Mouse (Mus musculus): Measurements from ENCODE around the gene Micall2.
"Not testable (repeated sequence)": the region's sequence is repeated elsewhere in the genome, so short reads cannot be mapped to it uniquely, and the experiment has no call there.

Micall2 gene

DNA sequence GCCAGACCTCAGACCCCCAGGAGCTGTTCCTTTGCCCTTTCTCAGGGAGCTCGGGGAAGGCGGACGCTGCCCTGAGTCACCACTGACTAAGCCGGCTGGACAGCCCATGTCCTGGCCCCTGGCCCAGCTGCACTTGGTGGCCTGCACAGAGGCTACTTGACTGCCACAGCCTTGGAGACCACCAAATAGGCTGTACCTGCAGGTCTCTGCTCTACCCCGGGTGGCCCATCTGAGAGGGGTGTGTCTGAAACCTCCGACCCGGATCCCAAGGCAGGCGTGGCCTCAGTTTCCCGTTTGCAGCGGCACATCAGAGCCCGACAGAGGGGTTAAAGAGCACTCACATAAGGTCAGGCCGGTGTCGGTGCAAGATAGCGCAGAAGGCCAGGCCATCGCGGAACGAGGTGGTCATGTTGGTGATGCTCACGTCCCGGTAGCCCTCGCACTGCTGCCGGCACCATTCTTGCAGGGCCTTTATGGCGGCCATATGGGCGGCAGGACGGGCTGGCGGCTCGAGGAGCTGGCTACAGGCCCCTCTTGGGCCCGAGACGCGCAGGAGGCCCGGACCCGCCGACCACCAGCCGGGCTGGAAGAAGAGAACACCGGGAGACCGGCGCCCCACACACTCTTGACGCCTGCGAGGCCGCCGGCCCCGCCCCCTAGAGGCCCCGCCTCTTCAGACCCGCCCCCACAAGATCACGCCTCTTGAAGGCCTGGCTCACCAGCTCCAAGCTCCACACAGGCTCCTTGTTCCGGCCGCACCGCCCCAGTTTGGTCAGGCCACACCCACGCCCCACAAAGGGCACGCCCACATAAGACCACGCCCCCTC is at the start of gene Micall2:
Gene Micall2 (minus strand): TSS at position 660 of the 827 bp plus-strand sequence.
- peak; percentile 98 to 99 for DNase-seq (ENCODE audit: low spot score in 2 of 2)

- DNase-seq (ENCODE audit: low spot score in 2 of 2) = no peak
These were observed 45.3 kb upstream of the Micall2 start for GRCm38 (mm10) chr5:139781406-139781805.

DNA sequence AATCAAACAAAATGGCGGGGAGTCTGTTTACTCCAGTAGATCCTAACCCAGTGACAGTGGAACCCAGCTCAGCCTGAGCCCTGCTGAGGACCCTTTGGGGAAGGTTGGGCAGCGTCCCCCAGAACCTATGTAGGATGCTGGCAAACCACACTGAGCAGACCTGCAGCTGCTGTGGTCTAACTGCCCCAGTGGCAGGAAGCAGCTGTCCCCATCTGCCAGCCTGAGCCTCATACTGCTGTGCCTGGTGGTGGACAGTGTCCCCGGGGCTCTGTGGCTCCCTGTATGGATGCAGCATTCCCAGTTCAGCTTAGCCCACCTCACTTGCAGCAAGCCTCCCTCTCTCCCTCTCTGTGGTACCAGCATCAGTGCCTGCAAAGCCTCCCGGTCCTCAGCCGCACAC is 40.8 kb upstream of the Micall2 start:
- no peak for DNase-seq (ENCODE audit: low spot score in 2 of 2)

DNA sequence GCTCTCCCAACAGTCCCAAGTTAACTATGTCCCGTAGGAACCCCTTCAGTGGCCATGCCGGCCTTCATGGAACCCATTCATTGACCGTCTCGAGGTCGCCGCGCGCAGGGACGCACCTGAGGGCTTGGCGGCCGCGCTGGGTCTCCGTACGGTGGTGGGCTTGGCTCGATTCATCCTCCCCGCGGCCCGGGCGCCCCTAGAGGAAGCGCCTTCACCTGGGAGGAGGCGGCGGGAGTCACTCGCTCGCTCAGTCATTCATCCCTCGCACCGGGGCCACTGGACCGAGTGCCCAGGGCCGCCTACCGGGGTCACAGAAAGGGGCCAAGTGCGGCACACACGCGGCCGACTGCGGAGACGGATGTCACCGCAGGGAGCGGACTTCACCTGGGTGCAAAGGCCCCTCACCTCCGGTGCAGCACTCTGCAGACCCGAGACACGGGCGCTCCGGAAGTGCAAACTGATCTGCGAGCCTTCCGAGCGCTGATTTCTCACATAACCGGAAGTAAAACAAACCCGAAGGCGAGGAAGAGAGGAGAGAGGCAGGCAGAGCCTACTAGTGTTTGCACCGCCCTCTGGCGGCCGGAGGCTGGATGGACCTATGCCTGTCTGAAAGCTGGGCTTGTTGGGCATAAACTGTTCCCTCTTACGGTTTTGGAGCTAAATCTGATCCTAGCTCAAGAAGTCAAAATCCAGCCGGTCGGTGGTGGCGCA is 39.2 kb upstream of the Micall2 start, which contains the start of gene Ints1:
Gene Ints1 (minus strand): TSS at position 459 of the 711 bp plus-strand sequence.
- DNase-seq (ENCODE audit: low spot score in 2 of 2) = peak; percentile 98 to 99

DNA sequence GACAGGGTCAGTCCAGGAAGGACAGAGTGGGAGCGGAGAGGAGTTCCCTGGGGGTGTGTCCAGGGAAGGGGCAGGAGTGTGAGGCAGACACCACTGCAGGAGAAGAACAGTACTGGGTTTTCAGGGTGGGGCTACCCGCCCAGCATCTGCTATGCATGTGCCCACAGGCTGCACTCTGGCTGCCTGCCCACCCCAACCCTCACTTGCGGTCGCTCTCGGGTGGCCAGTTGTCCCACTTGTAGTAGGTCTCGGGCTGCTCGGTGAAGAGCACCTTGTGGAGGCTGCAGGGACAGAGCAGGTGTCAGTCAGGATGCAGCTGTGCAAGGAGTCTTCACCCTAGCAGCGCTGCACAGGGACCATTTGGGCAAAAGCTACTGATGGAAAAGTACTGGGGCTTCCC is 32.1 kb upstream of the Micall2 start:
- no peak for DNase-seq (ENCODE audit: low spot score in 2 of 2)

DNA sequence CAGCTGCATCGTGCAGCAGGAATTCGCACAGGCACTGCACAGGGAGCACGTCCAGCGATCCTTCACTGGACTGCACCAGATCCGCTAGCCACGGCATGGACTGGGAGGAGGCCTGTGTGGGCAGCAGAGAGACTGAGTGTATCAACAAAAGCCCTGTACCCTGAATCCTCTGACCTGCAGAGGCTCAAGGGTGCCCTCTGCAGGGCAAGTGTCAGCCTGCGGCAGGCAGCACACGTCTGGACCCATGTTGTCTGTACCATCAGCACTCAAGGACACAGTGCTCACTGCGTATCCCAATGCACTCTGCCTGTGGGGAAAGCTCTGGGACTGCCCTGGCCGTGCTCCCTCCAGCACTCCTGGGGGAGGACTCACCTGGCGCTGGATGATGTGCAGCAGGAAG is 28.2 kb upstream of the Micall2 start:
- no peak for DNase-seq (ENCODE audit: low spot score in 2 of 2)

DNA sequence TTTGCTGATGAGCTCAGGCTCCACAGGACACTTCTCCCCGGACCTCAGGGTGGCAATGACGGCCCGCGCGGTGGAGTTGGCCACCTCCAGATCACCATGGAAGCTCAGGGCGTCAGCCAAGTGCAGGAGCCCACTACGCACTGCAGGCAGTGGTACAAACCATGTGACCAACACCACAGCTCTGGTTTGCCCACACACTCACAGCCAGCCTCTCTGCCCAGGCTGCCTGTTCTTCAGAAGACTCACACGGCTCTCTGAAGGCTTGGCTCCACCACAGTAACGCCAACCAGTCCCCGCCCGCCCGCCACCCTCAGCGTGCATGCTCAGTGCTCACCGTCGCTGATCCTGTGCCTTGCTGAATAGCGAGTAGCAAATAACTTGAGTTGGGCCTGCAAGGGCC is 22.0 kb upstream of the Micall2 start:
- DNase-seq (ENCODE audit: low spot score in 2 of 2) = no peak

DNA sequence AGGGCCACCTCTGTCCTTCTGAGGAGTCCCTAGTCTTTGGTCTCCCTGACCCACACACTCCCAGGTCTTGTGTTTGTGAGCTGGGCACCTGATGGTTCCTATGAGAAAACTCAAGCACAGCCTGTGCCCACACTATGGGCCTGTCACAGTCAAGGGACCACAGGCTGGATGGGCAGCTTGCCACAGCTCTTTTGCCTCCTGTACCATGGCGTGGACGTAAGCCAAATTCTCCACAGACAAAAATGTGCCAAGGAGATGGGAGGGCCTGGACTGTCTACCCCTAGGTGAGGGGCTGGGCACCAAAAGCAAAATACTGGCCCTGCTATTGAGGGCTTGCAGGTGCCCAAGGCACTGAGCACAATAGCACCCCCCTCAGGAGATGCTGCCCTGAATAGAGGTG is 20.4 kb upstream of the Micall2 start:
- no peak for DNase-seq (ENCODE audit: low spot score in 2 of 2)

GRCm38 (mm10) chr5:139756135-139756534 is 20.0 kb upstream of the Micall2 start:
- no peak for DNase-seq (ENCODE audit: low spot score in 2 of 2)

DNA sequence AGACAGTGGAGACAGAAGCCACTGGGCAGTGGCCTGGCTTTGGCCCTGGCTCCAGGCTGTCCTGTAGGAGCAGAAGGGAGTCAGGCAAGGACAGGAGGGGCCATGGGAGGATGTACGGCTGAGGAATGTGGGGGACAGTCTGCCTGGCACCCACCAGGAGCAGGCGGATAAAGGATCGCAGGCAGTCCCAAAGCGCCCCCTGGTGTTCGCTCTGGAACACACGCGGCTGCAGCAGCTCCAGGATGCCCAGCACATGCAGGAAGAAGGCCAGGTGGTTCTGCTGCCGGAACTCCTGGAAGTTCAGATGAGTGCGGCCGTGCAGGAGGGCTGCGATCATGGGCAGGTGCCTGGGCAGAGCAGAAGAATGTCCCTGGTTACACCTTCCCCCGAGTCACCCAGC is 18.6 kb upstream of the Micall2 start:
- peak; percentile 56 to 85 for DNase-seq (ENCODE audit: low spot score in 2 of 2)

- DNase-seq (ENCODE audit: low spot score in 2 of 2) = peak; percentile 72 to 92
These were observed 14.4 kb upstream of the Micall2 start for GRCm38 (mm10) chr5:139750535-139750934.

GRCm38 (mm10) chr5:139749413-139750125 is 13.4 kb upstream of the Micall2 start:
- no peak for DNase-seq (ENCODE audit: low spot score in 2 of 2)

DNA sequence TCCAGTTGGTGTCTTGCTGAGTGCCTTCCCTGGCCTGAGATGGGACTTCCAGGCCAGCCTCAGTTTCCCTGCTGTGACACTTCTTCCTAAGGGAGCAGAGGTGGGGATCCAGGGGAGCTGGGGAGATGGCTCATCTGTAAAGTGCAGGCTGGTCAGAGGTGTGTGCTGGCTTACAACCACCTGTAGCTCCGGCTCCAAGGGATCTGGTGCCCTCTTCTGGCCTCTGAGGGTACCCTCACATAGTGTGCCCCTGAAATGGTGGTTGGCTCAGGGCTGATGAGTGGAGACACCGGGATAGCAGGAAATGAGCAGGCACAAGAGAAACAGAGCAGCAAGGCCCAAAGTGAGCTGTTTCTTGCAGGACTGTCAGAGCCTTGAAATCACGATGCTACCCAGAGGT is 9.6 kb upstream of the Micall2 start:
- DNase-seq (ENCODE audit: low spot score in 2 of 2) = peak; percentile 72 to 83

GRCm38 (mm10) chr5:139742640-139743039 is 6.5 kb upstream of the Micall2 start:
- DNase-seq (ENCODE audit: low spot score in 2 of 2) = not testable (repeated sequence)

- DNase-seq (ENCODE audit: low spot score in 2 of 2) = peak; percentile 84 to 85
These were observed 2.6 kb upstream of the Micall2 start for GRCm38 (mm10) chr5:139738592-139739315.

DNA sequence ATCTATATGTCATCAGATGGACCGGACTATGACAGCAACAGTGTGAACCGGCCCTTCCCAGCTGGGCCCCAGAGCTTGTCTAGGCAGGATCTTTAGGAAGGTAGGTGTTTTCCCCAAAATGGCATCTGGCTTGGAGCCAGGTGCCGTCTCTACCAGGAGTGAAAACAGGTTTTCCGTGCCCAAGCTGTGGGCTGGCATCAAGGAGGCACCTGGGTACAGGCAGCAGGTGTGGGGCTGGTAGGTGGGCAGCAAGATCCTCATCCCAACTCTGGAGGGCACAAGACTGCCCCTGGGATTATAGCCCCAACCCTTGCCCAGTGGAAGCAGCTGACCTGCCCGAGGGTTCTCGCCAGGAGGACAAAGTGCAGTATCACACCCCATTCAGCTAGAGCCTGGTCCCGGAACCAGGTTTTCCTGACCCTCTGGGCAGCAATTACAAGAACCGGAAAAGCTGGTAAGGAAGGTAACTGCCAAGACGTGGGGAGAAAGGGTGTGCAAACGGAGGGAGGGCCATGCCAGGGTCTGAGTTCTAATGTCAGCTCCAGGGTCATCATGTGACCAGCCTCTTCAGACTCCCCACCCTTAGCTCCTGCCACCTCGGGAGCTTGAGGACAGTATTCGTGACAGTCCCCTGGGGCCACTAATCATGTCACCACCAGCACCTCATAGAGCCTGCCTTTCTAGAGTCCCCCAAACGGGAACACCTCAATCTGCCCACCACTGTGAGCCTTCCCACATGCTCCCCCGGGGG is 1.9 kb upstream of the Micall2 start:
- peak; percentile 56 to 76 for DNase-seq (ENCODE audit: low spot score in 2 of 2)

- DNase-seq (ENCODE audit: low spot score in 2 of 2) = no peak
These were observed 386 bp upstream of the Micall2 start for GRCm38 (mm10) chr5:139736504-139736940.

GRCm38 (mm10) chr5:139734746-139735145 is 1.4 kb downstream of the Micall2 start:
- peak in 1 of 2 experiments; percentile 49 for DNase-seq (ENCODE audit: low spot score in 2 of 2)

DNA sequence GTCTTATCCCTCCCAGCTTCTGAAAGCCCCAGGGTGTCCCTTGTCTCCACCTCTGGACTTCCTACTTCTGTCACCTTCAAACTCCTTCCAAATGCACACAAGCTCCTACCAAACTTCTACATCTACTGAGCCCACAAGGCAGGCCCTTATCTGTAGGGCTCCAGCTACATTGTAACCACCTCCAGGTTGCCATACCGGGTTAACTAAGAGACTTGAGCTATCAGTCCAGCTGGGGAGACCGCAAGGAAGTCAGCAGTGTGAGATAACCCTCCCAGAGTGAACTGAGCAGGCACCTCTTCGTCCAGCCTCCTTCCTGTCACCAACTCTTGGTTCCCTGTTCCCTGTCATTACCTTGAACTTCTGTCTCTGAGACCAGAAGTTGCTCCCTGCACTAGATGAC is 2.1 kb downstream of the Micall2 start:
- DNase-seq (ENCODE audit: low spot score in 2 of 2) = peak in 1 of 2 experiments; percentile 67

DNA sequence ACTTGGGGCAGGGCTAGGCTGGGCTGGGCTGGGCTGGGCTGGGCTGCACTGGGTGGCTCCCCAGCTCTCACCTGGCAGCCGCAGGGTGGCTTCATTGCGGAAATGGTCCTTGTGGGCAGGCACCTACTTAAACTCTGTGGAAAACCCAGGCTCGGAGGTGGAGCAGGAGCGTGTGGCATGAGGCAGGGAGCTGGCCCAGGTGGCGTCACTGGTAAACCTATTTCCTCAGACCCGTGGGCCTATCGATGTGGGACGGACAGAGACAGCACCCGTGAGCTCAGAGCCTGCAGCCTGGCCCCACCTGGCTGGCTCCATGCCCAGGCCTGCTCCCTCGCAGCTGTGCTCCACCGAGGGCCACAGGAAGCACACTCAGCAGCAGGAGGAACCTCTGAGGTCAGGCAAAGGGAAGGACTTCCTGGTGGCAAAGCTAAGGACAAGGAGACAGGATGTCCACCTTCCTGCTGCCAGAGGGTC is 3.5 kb downstream of the Micall2 start:
- peak; percentile 65 to 81 for DNase-seq (ENCODE audit: low spot score in 2 of 2)

All from spleen, postnatal 4 days (tissue).